Mouse (Mus musculus) cerebellum, adult 9-11 months (tissue): ENCODE data around the gene Clec2e.
"Not testable (repeated sequence)": the region's sequence is repeated elsewhere in the genome, so short reads cannot be mapped to it uniquely, and the experiment has no call there.

Experiments used
- DNase-seq: peaks from one replicate; pipeline ENCODE4 v3.0.0; 2022

Clec2e gene

GRCm38 (mm10) chr6:129100794-129101193 lies at the start of gene Clec2e:
Gene Clec2e, minus strand, starts transcription at chr6:129100913.
- DNase-seq = not testable (repeated sequence)

GRCm38 (mm10) chr6:129146812-129147211 lies 46.1 kb upstream of the Clec2e start:
- no peak for DNase-seq

GRCm38 (mm10) chr6:129132604-129133341 lies 32.1 kb upstream of the Clec2e start:
- no peak for DNase-seq

- no peak for DNase-seq
Observed at GRCm38 (mm10) chr6:129126861-129127260, 26.1 kb upstream of the Clec2e start.

- DNase-seq = not testable (repeated sequence)
Observed at GRCm38 (mm10) chr6:129124531-129124930, 23.8 kb upstream of the Clec2e start.

- DNase-seq = no peak
Observed at GRCm38 (mm10) chr6:129116223-129116622, 15.5 kb upstream of the Clec2e start.

GRCm38 (mm10) chr6:129114237-129114636 lies 13.5 kb upstream of the Clec2e start:
- not testable (repeated sequence) for DNase-seq

GRCm38 (mm10) chr6:129113769-129114168 lies 13.1 kb upstream of the Clec2e start:
- DNase-seq = no peak

- no peak for DNase-seq
Observed at GRCm38 (mm10) chr6:129113030-129113673, 12.4 kb upstream of the Clec2e start.

- no peak for DNase-seq
Observed at GRCm38 (mm10) chr6:129112526-129112925, 11.8 kb upstream of the Clec2e start.

GRCm38 (mm10) chr6:129107916-129108315 lies 7.2 kb upstream of the Clec2e start:
- DNase-seq = no peak

- DNase-seq = no peak
Observed at GRCm38 (mm10) chr6:129102858-129103555, 2.3 kb upstream of the Clec2e start.

- DNase-seq = no peak
Observed at GRCm38 (mm10) chr6:129101604-129102003, 891 bp upstream of the Clec2e start.

- DNase-seq = no peak
Observed at GRCm38 (mm10) chr6:129097929-129098328, 2.8 kb downstream of the Clec2e start.

- DNase-seq = no peak
Observed at GRCm38 (mm10) chr6:129095166-129095565, 5.5 kb downstream of the Clec2e start.

GRCm38 (mm10) chr6:129088596-129088995 lies 12.1 kb downstream of the Clec2e start:
- not testable (repeated sequence) for DNase-seq

- no peak for DNase-seq
Observed at GRCm38 (mm10) chr6:129088161-129088560, 12.6 kb downstream of the Clec2e start.

GRCm38 (mm10) chr6:129086031-129086430 lies 14.7 kb downstream of the Clec2e start:
- DNase-seq = not testable (repeated sequence)

- no peak for DNase-seq
Observed at GRCm38 (mm10) chr6:129085098-129085497, 15.6 kb downstream of the Clec2e start.

GRCm38 (mm10) chr6:129066986-129067385 lies 33.7 kb downstream of the Clec2e start:
- DNase-seq = no peak

- no peak for DNase-seq
Observed at GRCm38 (mm10) chr6:129066530-129066929, 34.2 kb downstream of the Clec2e start.

- no peak for DNase-seq
Observed at GRCm38 (mm10) chr6:129065857-129066256, 34.9 kb downstream of the Clec2e start.

- DNase-seq = no peak
Observed at GRCm38 (mm10) chr6:129065407-129065806, 35.3 kb downstream of the Clec2e start.

- DNase-seq = no peak
Observed at GRCm38 (mm10) chr6:129058013-129058412, 42.7 kb downstream of the Clec2e start.
